Mouse (Mus musculus): ENCODE measurements around the gene Emp1. TPM values are rescaled to one million over a fixed set of nuclear protein-coding genes. Genes with fewer than 3 reads are reported as not detected.

The Emp1 gene
- polyA plus RNA-seq, 1 experiment from 2014 or later: 19.4 TPM

DNA sequence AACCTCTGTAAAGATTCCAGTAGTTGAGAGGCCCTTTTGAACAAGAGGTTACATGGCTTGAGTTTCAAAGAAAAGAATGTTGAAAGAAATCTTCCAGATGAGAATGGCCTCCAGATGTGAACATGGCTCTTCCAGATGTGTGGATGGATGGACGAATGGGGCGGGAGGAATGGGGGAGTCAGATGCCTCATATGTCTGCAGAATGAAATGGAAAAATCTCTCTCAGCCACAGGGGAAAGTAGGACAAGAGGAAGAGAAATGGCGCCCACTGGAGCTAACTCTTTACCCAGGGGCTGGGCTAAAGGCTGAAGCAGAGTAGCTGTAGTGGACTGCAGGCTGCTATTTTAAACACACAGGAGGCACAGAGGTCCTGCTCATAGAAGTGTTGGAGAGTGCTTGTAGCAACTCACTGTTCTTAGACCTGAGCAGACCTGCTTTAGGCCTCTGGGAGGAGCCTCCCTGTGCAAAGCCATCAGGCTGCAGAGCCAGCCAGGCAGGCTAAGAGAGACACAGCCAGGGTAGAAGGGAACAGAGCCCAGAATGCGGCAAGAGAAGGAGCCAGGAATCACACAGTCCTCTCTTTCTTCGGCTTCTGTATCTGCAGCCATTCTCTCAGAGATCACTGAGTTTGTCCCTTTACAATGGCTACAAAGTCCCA lies 28.2 kb upstream of the Emp1 start:
- WGBS: 57% methylated on average over 5 of the region's 5 CpGs
- Histone ChIP-seq H3K27me3 (no peaks in the 10 kb centered on the region), H3K4me2 (replicated peaks) (no peak overlapping the region), H3K4me3 (no peak overlapping the region), H3K36me3 (no peaks in the 10 kb centered on the region), H3K4me1 (peaks cover 22% of the 10 kb centered on the region), H3K27ac (peak overlapping the region; percentile 77), H3K9me3 (replicated peaks) (no peaks in the 10 kb centered on the region), H3K9ac (no peak overlapping the region)
- ATAC-seq (ENCODE audit: low FRiP score): no peak

DNA sequence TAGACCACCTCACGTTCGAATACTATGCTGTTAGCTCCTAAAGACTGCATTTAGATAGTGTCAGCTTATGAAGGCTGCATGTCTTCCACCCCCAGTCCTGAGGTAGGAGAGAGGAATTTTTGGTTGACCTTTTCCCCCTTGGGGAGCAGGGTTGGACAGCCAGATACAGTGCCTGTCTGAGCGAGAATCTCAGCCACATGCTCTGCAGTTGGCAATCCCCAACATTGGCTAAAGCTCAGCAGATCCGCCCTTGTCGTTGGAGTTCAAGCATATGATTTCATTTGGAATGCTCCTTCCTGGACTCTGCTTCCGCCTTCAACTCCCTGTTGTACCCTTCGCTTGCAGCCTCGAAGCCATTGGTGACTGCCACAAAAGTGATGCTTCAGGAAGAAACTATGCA lies 26.0 kb upstream of the Emp1 start:
- no peaks in the 10 kb centered on the region for H3K9me3 ChIP-seq (replicated peaks)
- no peak overlapping the region for H3K4me3 ChIP-seq
- ATAC-seq (ENCODE audit: low FRiP score): no peak
- H3K27me3 ChIP-seq: no peaks in the 10 kb centered on the region
- no peak overlapping the region for H3K27ac ChIP-seq
- H3K9ac ChIP-seq: no peak overlapping the region
- H3K36me3 ChIP-seq: no peaks in the 10 kb centered on the region
- H3K4me1 ChIP-seq: peaks cover 22% of the 10 kb centered on the region
- WGBS: 88% methylated on average over 8 of the region's 8 CpGs
- no peak overlapping the region for H3K4me2 ChIP-seq (replicated peaks)

DNA sequence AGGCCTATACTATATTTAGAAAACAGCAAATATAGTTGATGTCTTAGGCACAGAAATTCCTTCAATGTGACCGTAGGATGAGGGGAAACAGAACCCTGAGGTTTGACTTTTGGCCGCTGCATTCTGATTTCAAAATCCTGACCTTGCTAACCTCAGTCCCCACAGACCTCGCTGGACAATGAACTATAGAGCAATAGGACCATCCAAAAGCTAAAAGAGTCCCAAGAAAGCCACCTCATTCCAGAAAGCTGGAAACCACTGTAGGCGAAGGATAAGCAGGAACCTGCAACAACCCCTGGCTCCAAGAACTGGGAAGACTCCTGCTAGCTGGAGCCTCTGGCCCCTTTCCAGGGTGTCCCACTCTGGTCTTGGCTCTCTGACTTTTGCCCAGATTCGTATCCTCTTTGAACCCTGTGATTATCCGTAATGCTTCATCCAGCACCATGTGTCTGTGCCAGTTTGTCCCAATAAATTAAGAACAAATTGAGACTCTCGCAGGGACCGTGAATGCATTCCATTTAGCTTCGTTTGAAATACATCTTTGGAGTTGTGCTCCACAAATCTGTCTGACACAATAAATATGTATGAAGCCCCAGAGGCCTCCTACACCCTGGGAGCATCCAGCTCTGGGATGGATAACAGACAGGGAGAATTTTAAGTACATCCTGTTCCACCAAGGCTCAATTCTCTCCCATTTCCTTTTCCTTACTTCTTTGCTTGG lies 21.8 kb upstream of the Emp1 start:
- Histone ChIP-seq H3K4me3 (no peak overlapping the region), H3K9ac (no peak overlapping the region), H3K4me1 (no peaks in the 10 kb centered on the region), H3K36me3 (no peaks in the 10 kb centered on the region), H3K27ac (no peak overlapping the region), H3K27me3 (no peaks in the 10 kb centered on the region), H3K4me2 (replicated peaks) (no peak overlapping the region), H3K9me3 (replicated peaks) (no peaks in the 10 kb centered on the region)
- WGBS: 80% methylated on average over 9 of the region's 9 CpGs
- ATAC-seq (ENCODE audit: low FRiP score): no peak

- no peak for ATAC-seq (ENCODE audit: low FRiP score)
- H3K4me2 ChIP-seq (replicated peaks): no peak overlapping the region
- H3K27ac ChIP-seq: no peak overlapping the region
- H3K9ac ChIP-seq: no peak overlapping the region
- 73% methylated on average over 4 of the region's 4 CpGs for WGBS
- no peaks in the 10 kb centered on the region for H3K9me3 ChIP-seq (replicated peaks)
- no peaks in the 10 kb centered on the region for H3K36me3 ChIP-seq
- H3K4me3 ChIP-seq: no peak overlapping the region
- no peaks in the 10 kb centered on the region for H3K27me3 ChIP-seq
- no peaks in the 10 kb centered on the region for H3K4me1 ChIP-seq
These were observed 21.3 kb upstream of the Emp1 start for GRCm38 (mm10) chr6:135341076-135341378.

GRCm38 (mm10) chr6:135351638-135352302 lies 10.6 kb upstream of the Emp1 start:
- H3K4me1 ChIP-seq: 0 out of 2 replicates have a peak, but pooled peaks cover 4% of the 10 kb centered on the region
- peak overlapping the region; percentile 44; the same call in 1 of the 2 replicates for H3K27ac ChIP-seq
- no peaks in the 10 kb centered on the region for H3K27me3 ChIP-seq
- H3K4me3 ChIP-seq: no peak overlapping the region
- no peak overlapping the region for H3K9ac ChIP-seq
- WGBS: 75% methylated on average over 8 of the region's 8 CpGs
- ATAC-seq (ENCODE audit: low FRiP score): no peak
- no peaks in the 10 kb centered on the region for H3K9me3 ChIP-seq (replicated peaks)
- H3K36me3 ChIP-seq: no peaks in the 10 kb centered on the region
- no peak overlapping the region for H3K4me2 ChIP-seq (replicated peaks)

- ATAC-seq (ENCODE audit: low FRiP score): no peak
These were observed 9.8 kb upstream of the Emp1 start for GRCm38 (mm10) chr6:135352537-135352936.

GRCm38 (mm10) chr6:135354953-135355352 lies 7.4 kb upstream of the Emp1 start:
- 88% methylated on average over 4 of the region's 4 CpGs for WGBS
- H3K9ac ChIP-seq: no peak overlapping the region

More at GRCm38 (mm10) chr6:135352537-135352936, 9.8 kb upstream of the Emp1 start:
- WGBS: 83% methylated on average over 4 of the region's 4 CpGs
- H3K27me3 ChIP-seq: no peaks in the 10 kb centered on the region
- no peak overlapping the region for H3K27ac ChIP-seq
- H3K9me3 ChIP-seq (replicated peaks): no peaks in the 10 kb centered on the region
- no peak overlapping the region for H3K4me3 ChIP-seq
- 0 out of 2 replicates have a peak, but pooled peaks cover 4% of the 10 kb centered on the region for H3K4me1 ChIP-seq
- no peak overlapping the region for H3K9ac ChIP-seq
- H3K4me2 ChIP-seq (replicated peaks): no peak overlapping the region
- H3K36me3 ChIP-seq: no peaks in the 10 kb centered on the region

GRCm38 (mm10) chr6:135360331-135360730 lies 2.0 kb upstream of the Emp1 start:
- no peaks in the 10 kb centered on the region for H3K36me3 ChIP-seq
- H3K9ac ChIP-seq: no peak overlapping the region
- H3K4me2 ChIP-seq (replicated peaks): no peak overlapping the region
- ATAC-seq (ENCODE audit: low FRiP score): no peak
- no peak overlapping the region for H3K27ac ChIP-seq
- peaks cover 10% of the 10 kb centered on the region for H3K4me1 ChIP-seq
- 37% methylated on average over 4 of the region's 4 CpGs for WGBS
- no peaks in the 10 kb centered on the region for H3K9me3 ChIP-seq (replicated peaks)
- no peaks in the 10 kb centered on the region for H3K27me3 ChIP-seq
- no peak overlapping the region for H3K4me3 ChIP-seq

More at GRCm38 (mm10) chr6:135354953-135355352, 7.4 kb upstream of the Emp1 start:
- Histone ChIP-seq H3K36me3 (no peaks in the 10 kb centered on the region), H3K27me3 (no peaks in the 10 kb centered on the region), H3K9me3 (replicated peaks) (no peaks in the 10 kb centered on the region), H3K4me3 (no peak overlapping the region), H3K27ac (no peak overlapping the region), H3K4me1 (0 out of 2 replicates have a peak, but pooled peaks cover 4% of the 10 kb centered on the region), H3K4me2 (replicated peaks) (no peak overlapping the region)
- ATAC-seq (ENCODE audit: low FRiP score): no peak

- 76% methylated on average over 3 of the region's 3 CpGs for WGBS
- H3K4me1 ChIP-seq: peaks cover 10% of the 10 kb centered on the region
- no peak overlapping the region for H3K27ac ChIP-seq
- no peak overlapping the region for H3K9ac ChIP-seq
- no peaks in the 10 kb centered on the region for H3K27me3 ChIP-seq
- no peaks in the 10 kb centered on the region for H3K36me3 ChIP-seq
- H3K4me3 ChIP-seq: no peak overlapping the region
- no peak for ATAC-seq (ENCODE audit: low FRiP score)
- no peaks in the 10 kb centered on the region for H3K9me3 ChIP-seq (replicated peaks)
- no peak overlapping the region for H3K4me2 ChIP-seq (replicated peaks)
These were observed 267 bp upstream of the Emp1 start for GRCm38 (mm10) chr6:135362098-135362458.

DNA sequence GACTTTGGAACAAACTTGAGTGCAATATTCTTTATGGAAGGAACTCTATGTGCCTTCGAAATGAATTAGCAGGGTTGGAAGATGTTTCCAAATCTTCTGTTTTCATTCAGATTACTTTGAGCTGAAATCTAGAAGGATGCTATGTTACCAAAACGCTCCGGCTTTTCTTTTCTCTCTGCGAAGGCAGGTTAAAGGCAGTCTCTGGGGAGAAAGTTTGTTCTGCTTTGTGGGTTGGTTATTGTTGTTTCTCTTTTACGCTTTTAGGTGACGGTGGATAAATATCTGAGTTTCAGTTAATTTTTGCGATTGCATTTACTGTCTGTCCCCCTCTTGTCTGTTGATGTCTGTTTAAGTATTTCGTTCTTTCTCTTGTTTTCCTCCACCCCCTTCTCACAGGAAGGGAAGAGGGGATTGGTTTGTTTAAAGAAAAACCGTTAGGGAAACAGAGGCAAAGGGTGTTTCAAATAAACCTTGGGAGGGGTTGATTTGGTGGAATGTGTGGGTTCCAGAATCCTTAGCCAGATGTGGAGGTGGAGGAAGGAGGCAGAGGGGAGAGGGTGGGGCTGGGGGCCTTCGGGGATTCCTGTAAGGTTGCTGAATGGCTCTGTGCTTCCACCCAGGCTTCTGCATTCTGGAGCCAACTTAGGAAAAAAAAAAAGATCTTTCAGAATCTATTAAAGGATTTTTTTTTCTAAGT lies 1.1 kb downstream of the Emp1 start:
- Histone ChIP-seq H3K9ac (no peak overlapping the region), H3K27ac (peak overlapping the region; percentile 64; the same call in 1 of the 2 replicates), H3K27me3 (no peaks in the 10 kb centered on the region), H3K4me3 (peak overlapping the region; percentile 14), H3K4me1 (peaks cover 10% of the 10 kb centered on the region), H3K4me2 (replicated peaks) (peak overlapping the region; percentile 19; the same call in 1 of the 2 replicates), H3K36me3 (no peaks in the 10 kb centered on the region), H3K9me3 (replicated peaks) (no peaks in the 10 kb centered on the region)
- 64% methylated on average over 10 of the region's 10 CpGs for WGBS
- no peak for ATAC-seq (ENCODE audit: low FRiP score)

DNA sequence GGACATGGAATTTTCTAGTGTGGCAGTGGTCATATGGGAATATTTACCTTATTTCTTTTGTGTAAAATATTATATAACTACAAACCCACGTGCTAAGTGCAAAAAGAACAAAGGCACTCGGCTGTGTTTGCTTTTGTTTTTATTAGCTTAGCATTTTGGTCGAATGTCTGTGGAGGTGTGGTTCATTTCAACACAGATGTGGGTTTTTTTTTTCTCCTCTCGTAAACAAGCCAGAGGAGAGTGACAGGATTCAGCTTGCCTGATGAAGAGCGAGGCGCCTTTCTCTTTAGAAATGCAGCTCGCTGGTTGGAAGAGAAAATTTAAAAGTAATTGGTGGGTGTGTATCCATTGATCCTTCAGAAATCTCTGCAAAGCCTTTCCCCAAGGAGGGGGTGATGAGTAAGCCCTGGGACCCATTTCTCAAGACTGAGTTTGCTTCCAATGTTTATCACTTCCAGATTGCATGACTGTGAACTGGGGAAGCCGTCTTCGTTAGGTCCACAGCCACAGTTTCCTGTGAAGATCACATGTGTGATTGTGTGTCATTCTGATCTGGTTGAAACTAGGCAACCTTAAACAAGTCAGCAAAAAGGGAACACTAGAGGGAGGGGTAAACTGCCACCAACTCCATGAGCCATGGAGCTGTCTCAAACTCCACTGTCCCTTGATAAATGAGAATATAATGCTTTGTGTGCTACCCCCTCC lies 1.8 kb downstream of the Emp1 start:
- H3K27ac ChIP-seq: no peak overlapping the region

More for the DNA sequence above, 1.8 kb downstream of the Emp1 start:
- Histone ChIP-seq H3K27me3 (no peaks in the 10 kb centered on the region), H3K9ac (no peak overlapping the region), H3K4me3 (no peak overlapping the region), H3K36me3 (no peaks in the 10 kb centered on the region), H3K4me1 (peaks cover 10% of the 10 kb centered on the region), H3K9me3 (replicated peaks) (no peaks in the 10 kb centered on the region), H3K4me2 (replicated peaks) (peak overlapping the region; percentile 12; the same call in 1 of the 2 replicates)
- WGBS: 45% methylated on average over 9 of the region's 9 CpGs
- no peak for ATAC-seq (ENCODE audit: low FRiP score)
